Mouse (Mus musculus) gastrocnemius, postnatal 4 days (tissue): ENCODE results near the gene Pole2. TPM values are rescaled to one million over a fixed set of nuclear protein-coding genes. Genes with fewer than 3 reads are reported as not detected.

Experiments used
- DNase-seq, 2 experiments: peaks; one replicate each; pipeline ENCODE4 v3.0.0; 2021 to 2022; ENCODE audit warnings: low spot score in 2 of 2, mixed read lengths in 2 of 2
- long read RNA-seq, 2 experiments: library from polyadenylated mRNA; stranded (forward); transcript quantifications; one replicate each; pipeline ENCODE4 v2.0.0; 2021
- total RNA-seq, 2 experiments: library from RNA; stranded (reverse); gene quantifications; 2 replicates each; pipeline ENCODE4 v1.2.3; 2021

The Pole2 gene
- 1 to 10 TPM; 6.1 to 6.9 TPM for total RNA-seq
- long read RNA-seq, experiment 1, transcript Pole2-201 (19 exons, 1,706 nt), result major isoform, 5 of 6 reads
- long read RNA-seq, experiment 1, partial matches to known transcripts, result 0 of 6 reads
- long read RNA-seq, experiment 1, other reads (novel, unspliced or antisense), result 1 of 6 reads
- long read RNA-seq, experiment 2, transcript Pole2-201 (19 exons, 1,706 nt), result major isoform, 5 of 6 reads
- long read RNA-seq, experiment 2, partial matches to known transcripts, result 0 of 6 reads
- long read RNA-seq, experiment 2, other reads (novel, unspliced or antisense), result 1 of 6 reads

GRCm38 (mm10) chr12:69227776-69228466, at the start of gene Pole2:
Pole2 (minus strand) TSS chr12:69228195.
- peak; percentile 88 to 92 for DNase-seq

- DNase-seq, result no peak
These were observed 41.0 kb upstream of the Pole2 start for GRCm38 (mm10) chr12:69268956-69269355.

GRCm38 (mm10) chr12:69267956-69268632, 40.1 kb upstream of the Pole2 start:
- no peak for DNase-seq

- no peak for DNase-seq
These were observed 37.0 kb upstream of the Pole2 start for GRCm38 (mm10) chr12:69265031-69265430.

- no peak for DNase-seq
These were observed 34.3 kb upstream of the Pole2 start for GRCm38 (mm10) chr12:69262251-69262650.

- no peak for DNase-seq
These were observed 29.8 kb upstream of the Pole2 start for GRCm38 (mm10) chr12:69257836-69258235.

- no peak for DNase-seq
These were observed 25.8 kb upstream of the Pole2 start for GRCm38 (mm10) chr12:69253806-69254205.

GRCm38 (mm10) chr12:69250756-69251155, 22.8 kb upstream of the Pole2 start:
- no peak for DNase-seq

GRCm38 (mm10) chr12:69249766-69250165, 21.8 kb upstream of the Pole2 start:
- no peak for DNase-seq

- DNase-seq, result peak; percentile 45 to 75
These were observed 13.9 kb upstream of the Pole2 start for GRCm38 (mm10) chr12:69241771-69242431.

- DNase-seq, result no peak
These were observed 13.4 kb upstream of the Pole2 start for GRCm38 (mm10) chr12:69241405-69241770.

GRCm38 (mm10) chr12:69240876-69241275, 12.9 kb upstream of the Pole2 start, which contains the start of gene Klhdc1:
Klhdc1 (plus strand) TSS chr12:69241176.
- no peak for DNase-seq

GRCm38 (mm10) chr12:69238284-69238683, 10.3 kb upstream of the Pole2 start:
- no peak for DNase-seq

- DNase-seq, result no peak
These were observed 7.8 kb upstream of the Pole2 start for GRCm38 (mm10) chr12:69235782-69236181.

GRCm38 (mm10) chr12:69229251-69229650, 1.3 kb upstream of the Pole2 start:
- no peak for DNase-seq

- DNase-seq, result no peak
These were observed 7.2 kb downstream of the Pole2 start for GRCm38 (mm10) chr12:69220613-69221277.

- DNase-seq, result no peak
These were observed 11.4 kb downstream of the Pole2 start for GRCm38 (mm10) chr12:69216587-69216986.

- DNase-seq, result peak in 1 of 2 experiments; percentile 37
These were observed 12.8 kb downstream of the Pole2 start for GRCm38 (mm10) chr12:69215000-69215785.

- no peak for DNase-seq
These were observed 13.6 kb downstream of the Pole2 start for GRCm38 (mm10) chr12:69214393-69214792.

GRCm38 (mm10) chr12:69213186-69213777, 14.7 kb downstream of the Pole2 start:
- DNase-seq, result no peak
